Mouse (Mus musculus): ENCODE results near the gene Rin3.
"Not testable (repeated sequence)": the region's sequence is repeated elsewhere in the genome, so short reads cannot be mapped to it uniquely, and the experiment has no call there.

The Rin3 gene

GRCm38 (mm10) chr12:102282763-102283482 lies at the start of gene Rin3:
TSS of gene Rin3 (plus strand) at chr12:102283048.
- peak; percentile 63 for DNase-seq (ENCODE audit: extremely low spot score, low spot score)

GRCm38 (mm10) chr12:102235551-102235950 lies 47.3 kb upstream of the Rin3 start:
- no peak for DNase-seq (ENCODE audit: extremely low spot score, low spot score)

- DNase-seq (ENCODE audit: extremely low spot score, low spot score): no peak
Observed at GRCm38 (mm10) chr12:102236317-102236716, 46.5 kb upstream of the Rin3 start.

GRCm38 (mm10) chr12:102242076-102242722 lies 40.6 kb upstream of the Rin3 start:
- no peak for DNase-seq (ENCODE audit: extremely low spot score, low spot score)

GRCm38 (mm10) chr12:102243915-102244314 lies 38.9 kb upstream of the Rin3 start:
- no peak for DNase-seq (ENCODE audit: extremely low spot score, low spot score)

GRCm38 (mm10) chr12:102246226-102246625 lies 36.6 kb upstream of the Rin3 start:
- no peak for DNase-seq (ENCODE audit: extremely low spot score, low spot score)

GRCm38 (mm10) chr12:102248104-102248503 lies 34.7 kb upstream of the Rin3 start:
- DNase-seq (ENCODE audit: extremely low spot score, low spot score): no peak

- no peak for DNase-seq (ENCODE audit: extremely low spot score, low spot score)
Observed at GRCm38 (mm10) chr12:102250316-102250715, 32.5 kb upstream of the Rin3 start.

GRCm38 (mm10) chr12:102251070-102251469 lies 31.8 kb upstream of the Rin3 start:
- DNase-seq (ENCODE audit: extremely low spot score, low spot score): no peak

GRCm38 (mm10) chr12:102251985-102252384 lies 30.9 kb upstream of the Rin3 start:
- DNase-seq (ENCODE audit: extremely low spot score, low spot score): no peak

GRCm38 (mm10) chr12:102252525-102252924 lies 30.3 kb upstream of the Rin3 start:
- no peak for DNase-seq (ENCODE audit: extremely low spot score, low spot score)

GRCm38 (mm10) chr12:102255012-102255411 lies 27.8 kb upstream of the Rin3 start:
- DNase-seq (ENCODE audit: extremely low spot score, low spot score): no peak

- DNase-seq (ENCODE audit: extremely low spot score, low spot score): no peak
Observed at GRCm38 (mm10) chr12:102258522-102259112, 24.2 kb upstream of the Rin3 start.

- no peak for DNase-seq (ENCODE audit: extremely low spot score, low spot score)
Observed at GRCm38 (mm10) chr12:102261933-102262396, 20.9 kb upstream of the Rin3 start.

GRCm38 (mm10) chr12:102262809-102263208 lies 20.0 kb upstream of the Rin3 start:
- DNase-seq (ENCODE audit: extremely low spot score, low spot score): no peak

GRCm38 (mm10) chr12:102263249-102263648 lies 19.6 kb upstream of the Rin3 start:
- no peak for DNase-seq (ENCODE audit: extremely low spot score, low spot score)

GRCm38 (mm10) chr12:102266433-102266832 lies 16.4 kb upstream of the Rin3 start:
- no peak for DNase-seq (ENCODE audit: extremely low spot score, low spot score)

GRCm38 (mm10) chr12:102269144-102269543 lies 13.7 kb upstream of the Rin3 start:
- no peak for DNase-seq (ENCODE audit: extremely low spot score, low spot score)

GRCm38 (mm10) chr12:102270776-102271405 lies 12.0 kb upstream of the Rin3 start:
- DNase-seq (ENCODE audit: extremely low spot score, low spot score): no peak

GRCm38 (mm10) chr12:102271447-102271846 lies 11.4 kb upstream of the Rin3 start:
- no peak for DNase-seq (ENCODE audit: extremely low spot score, low spot score)

- DNase-seq (ENCODE audit: extremely low spot score, low spot score): no peak
Observed at GRCm38 (mm10) chr12:102275833-102276443, 6.9 kb upstream of the Rin3 start.

GRCm38 (mm10) chr12:102280290-102280689 lies 2.6 kb upstream of the Rin3 start:
- not testable (repeated sequence) for DNase-seq (ENCODE audit: extremely low spot score, low spot score)

Data from neural tube, embryonic 10.5 days (tissue).